Mouse (Mus musculus): ENCODE measurements around the gene Sept4. TPM values are rescaled to one million over a fixed set of nuclear protein-coding genes. Genes with fewer than 3 reads are reported as not detected.

The Sept4 gene
- polyA plus RNA-seq (2015; fragmentation: Nextera tagmentation; extraction: Ambion mirVana) = 24.9 and 25.0 TPM in 2 replicates

- no peak within 1 kb of the TSS for H3K9ac ChIP-seq
- WGBS = 79% methylated on average over 7 of the region's 7 CpGs
- H3K4me3 ChIP-seq (replicated peaks) = no peak within 1 kb of the TSS
- ATAC-seq = no peak
- H3K36me3 ChIP-seq = no peaks in the 10 kb centered on the region
- no peaks in the 10 kb centered on the region for H3K9me3 ChIP-seq
- H3K4me1 ChIP-seq (replicated peaks) = no peaks in the 10 kb centered on the region
- H3K4me2 ChIP-seq (replicated peaks) = no peak within 1 kb of the TSS
- no peaks in the 10 kb centered on the region for H3K27me3 ChIP-seq (replicated peaks)
- H3K27ac ChIP-seq = no peak within 1 kb of the TSS
Measured at GRCm38 (mm10) chr11:87568255-87568953, at the start of gene Sept4. Gene Sept4 (plus strand): TSS chr11:87568903.

- peak; percentile 84 for ATAC-seq
- Histone ChIP-seq H3K4me1 (replicated peaks) (no peaks in the 10 kb centered on the region), H3K27ac (no peak overlapping the region), H3K9ac (no peak overlapping the region), H3K27me3 (replicated peaks) (no peaks in the 10 kb centered on the region), H3K9me3 (no peaks in the 10 kb centered on the region), H3K4me2 (replicated peaks) (no peak overlapping the region), H3K4me3 (replicated peaks) (no peak overlapping the region), H3K36me3 (no peaks in the 10 kb centered on the region)
- WGBS = 2% methylated on average over 2 of the region's 2 CpGs
Measured at GRCm38 (mm10) chr11:87519260-87519659, 49.4 kb upstream of the Sept4 start.

- Histone ChIP-seq H3K4me3 (replicated peaks) (no peak overlapping the region), H3K4me2 (replicated peaks) (no peak overlapping the region), H3K4me1 (replicated peaks) (no peaks in the 10 kb centered on the region), H3K36me3 (no peaks in the 10 kb centered on the region), H3K27ac (no peak overlapping the region), H3K9ac (no peak overlapping the region), H3K27me3 (replicated peaks) (no peaks in the 10 kb centered on the region), H3K9me3 (no peaks in the 10 kb centered on the region)
- 69% methylated on average over 5 of the region's 5 CpGs for WGBS
- ATAC-seq = no peak
Measured at GRCm38 (mm10) chr11:87523466-87523865, 45.2 kb upstream of the Sept4 start.

GRCm38 (mm10) chr11:87523967-87524366 lies 44.7 kb upstream of the Sept4 start:
- no peaks in the 10 kb centered on the region for H3K4me1 ChIP-seq (replicated peaks)
- H3K27ac ChIP-seq = no peak overlapping the region
- no peak for ATAC-seq
- H3K36me3 ChIP-seq = no peaks in the 10 kb centered on the region
- H3K27me3 ChIP-seq (replicated peaks) = no peaks in the 10 kb centered on the region
- H3K9ac ChIP-seq = no peak overlapping the region
- no peak overlapping the region for H3K4me2 ChIP-seq (replicated peaks)
- H3K9me3 ChIP-seq = no peaks in the 10 kb centered on the region
- H3K4me3 ChIP-seq (replicated peaks) = no peak overlapping the region

GRCm38 (mm10) chr11:87524780-87525179 lies 43.9 kb upstream of the Sept4 start:
- ATAC-seq = no peak
- H3K4me3 ChIP-seq (replicated peaks) = no peak overlapping the region
- H3K27me3 ChIP-seq (replicated peaks) = no peaks in the 10 kb centered on the region

GRCm38 (mm10) chr11:87527364-87527763 lies 41.3 kb upstream of the Sept4 start:
- no peaks in the 10 kb centered on the region for H3K9me3 ChIP-seq
- WGBS = 81% methylated on average over 3 of the region's 3 CpGs
- no peak overlapping the region for H3K27ac ChIP-seq

More at GRCm38 (mm10) chr11:87524780-87525179, 43.9 kb upstream of the Sept4 start:
- Histone ChIP-seq H3K4me1 (replicated peaks) (no peaks in the 10 kb centered on the region), H3K9me3 (no peaks in the 10 kb centered on the region), H3K4me2 (replicated peaks) (no peak overlapping the region), H3K36me3 (no peaks in the 10 kb centered on the region), H3K27ac (no peak overlapping the region), H3K9ac (no peak overlapping the region)

GRCm38 (mm10) chr11:87527990-87528389 lies 40.7 kb upstream of the Sept4 start:
- ATAC-seq = no peak
- Histone ChIP-seq H3K4me1 (replicated peaks) (no peaks in the 10 kb centered on the region), H3K9ac (no peak overlapping the region), H3K27ac (no peak overlapping the region), H3K4me2 (replicated peaks) (no peak overlapping the region), H3K27me3 (replicated peaks) (no peaks in the 10 kb centered on the region), H3K4me3 (replicated peaks) (no peak overlapping the region), H3K36me3 (no peaks in the 10 kb centered on the region), H3K9me3 (no peaks in the 10 kb centered on the region)
- WGBS = 52% methylated on average over 4 of the region's 4 CpGs

More at GRCm38 (mm10) chr11:87527364-87527763, 41.3 kb upstream of the Sept4 start:
- Histone ChIP-seq H3K4me3 (replicated peaks) (no peak overlapping the region), H3K36me3 (no peaks in the 10 kb centered on the region), H3K9ac (no peak overlapping the region), H3K4me2 (replicated peaks) (no peak overlapping the region), H3K27me3 (replicated peaks) (no peaks in the 10 kb centered on the region), H3K4me1 (replicated peaks) (no peaks in the 10 kb centered on the region)
- ATAC-seq = no peak

GRCm38 (mm10) chr11:87531695-87532094 lies 37.0 kb upstream of the Sept4 start:
- Histone ChIP-seq H3K9ac (no peak overlapping the region), H3K36me3 (no peaks in the 10 kb centered on the region), H3K4me2 (replicated peaks) (no peak overlapping the region), H3K27me3 (replicated peaks) (no peaks in the 10 kb centered on the region), H3K27ac (no peak overlapping the region), H3K9me3 (no peaks in the 10 kb centered on the region), H3K4me3 (replicated peaks) (no peak overlapping the region), H3K4me1 (replicated peaks) (no peaks in the 10 kb centered on the region)
- 56% methylated on average over 6 of the region's 6 CpGs for WGBS
- ATAC-seq = no peak

GRCm38 (mm10) chr11:87542285-87542684 lies 26.4 kb upstream of the Sept4 start:
- Histone ChIP-seq H3K4me1 (replicated peaks) (no peaks in the 10 kb centered on the region), H3K36me3 (no peaks in the 10 kb centered on the region), H3K9ac (no peak overlapping the region), H3K27ac (no peak overlapping the region), H3K4me3 (replicated peaks) (no peak overlapping the region), H3K27me3 (replicated peaks) (no peaks in the 10 kb centered on the region), H3K9me3 (no peaks in the 10 kb centered on the region), H3K4me2 (replicated peaks) (no peak overlapping the region)
- 40% methylated on average over 8 of the region's 8 CpGs for WGBS
- ATAC-seq = no peak

- Histone ChIP-seq H3K9ac (no peak overlapping the region), H3K27ac (no peak overlapping the region), H3K4me1 (replicated peaks) (no peaks in the 10 kb centered on the region), H3K27me3 (replicated peaks) (no peaks in the 10 kb centered on the region), H3K36me3 (no peaks in the 10 kb centered on the region), H3K9me3 (no peaks in the 10 kb centered on the region), H3K4me3 (replicated peaks) (no peak overlapping the region), H3K4me2 (replicated peaks) (no peak overlapping the region)
- no peak for ATAC-seq
- WGBS = 48% methylated on average over 3 of the region's 3 CpGs
Measured at GRCm38 (mm10) chr11:87542906-87543305, 25.8 kb upstream of the Sept4 start.

GRCm38 (mm10) chr11:87553342-87553741 lies 15.4 kb upstream of the Sept4 start:
- Histone ChIP-seq H3K4me3 (replicated peaks) (no peak overlapping the region), H3K27me3 (replicated peaks) (no peaks in the 10 kb centered on the region), H3K4me1 (replicated peaks) (peaks cover 9% of the 10 kb centered on the region), H3K9me3 (no peaks in the 10 kb centered on the region), H3K27ac (no peak overlapping the region), H3K36me3 (no peaks in the 10 kb centered on the region), H3K9ac (no peak overlapping the region), H3K4me2 (replicated peaks) (no peak overlapping the region)
- WGBS = 81% methylated on average over 4 of the region's 4 CpGs
- ATAC-seq = no peak

- Histone ChIP-seq H3K27me3 (replicated peaks) (no peaks in the 10 kb centered on the region), H3K27ac (peak overlapping the region; percentile 25; the same call in 1 of the 2 replicates), H3K4me3 (replicated peaks) (no peak overlapping the region), H3K4me1 (replicated peaks) (peaks cover 9% of the 10 kb centered on the region), H3K9me3 (no peaks in the 10 kb centered on the region), H3K36me3 (no peaks in the 10 kb centered on the region), H3K9ac (no peak overlapping the region), H3K4me2 (replicated peaks) (no peak overlapping the region)
- ATAC-seq = no peak
- WGBS = 32% methylated on average over 5 of the region's 5 CpGs
Measured at GRCm38 (mm10) chr11:87554386-87554785, 14.3 kb upstream of the Sept4 start.

- Histone ChIP-seq H3K9ac (no peak overlapping the region), H3K27ac (peak overlapping the region; percentile 75), H3K27me3 (replicated peaks) (no peaks in the 10 kb centered on the region), H3K4me2 (replicated peaks) (no peak overlapping the region), H3K4me1 (replicated peaks) (peaks cover 9% of the 10 kb centered on the region), H3K4me3 (replicated peaks) (no peak overlapping the region), H3K9me3 (no peaks in the 10 kb centered on the region), H3K36me3 (no peaks in the 10 kb centered on the region)
- 14% methylated on average over 2 of the region's 2 CpGs for WGBS
- peak; percentile 39; the same call in 1 of the 2 replicates for ATAC-seq
Measured at GRCm38 (mm10) chr11:87555106-87555703, 13.5 kb upstream of the Sept4 start.

All from intestine, embryonic 15.5 days (tissue).